Mouse (Mus musculus): ENCODE measurements around the gene Bcr. TPM values are rescaled to one million over a fixed set of nuclear protein-coding genes. Genes with fewer than 3 reads are reported as not detected.

The Bcr gene
- polyA plus RNA-seq, 1 experiment from 2014 or later, result 14.3 TPM

GRCm38 (mm10) chr10:75224154-75224553 lies 163.8 kb downstream of the Bcr start:
- 52% methylated on average over 3 of the region's 3 CpGs for WGBS
- no peaks in the 10 kb centered on the region for H3K9me3 ChIP-seq
- H3K4me2 ChIP-seq, result no peak overlapping the region
- H3K9ac ChIP-seq, result no peak overlapping the region
- H3K36me3 ChIP-seq, result peaks cover 9% of the 10 kb centered on the region
- no peak for ATAC-seq (ENCODE audit: extremely low read depth, insufficient number of reproducible peaks, low FRiP score, low TSS enrichment)
- H3K4me3 ChIP-seq, result no peak overlapping the region
- H3K27me3 ChIP-seq (replicated peaks), result no peaks in the 10 kb centered on the region
- H3K27ac ChIP-seq (replicated peaks), result peak overlapping the region; percentile 63
- peaks cover 47% of the 10 kb centered on the region for H3K4me1 ChIP-seq

- H3K36me3 ChIP-seq, result peaks cover 13% of the 10 kb centered on the region
- no peak overlapping the region for H3K9ac ChIP-seq
- no peak overlapping the region for H3K27ac ChIP-seq (replicated peaks)
- H3K4me2 ChIP-seq, result no peak overlapping the region
- no peak for ATAC-seq (ENCODE audit: extremely low read depth, insufficient number of reproducible peaks, low FRiP score, low TSS enrichment)
- H3K4me1 ChIP-seq, result peaks cover 44% of the 10 kb centered on the region
- H3K27me3 ChIP-seq (replicated peaks), result no peaks in the 10 kb centered on the region
- no peaks in the 10 kb centered on the region for H3K9me3 ChIP-seq
- H3K4me3 ChIP-seq, result no peak overlapping the region
- WGBS, result no CpG with 5 or more reads among the region's 2 CpGs
These were observed 164.2 kb downstream of the Bcr start for GRCm38 (mm10) chr10:75224630-75225029.

- Histone ChIP-seq H3K4me1 (peaks cover 35% of the 10 kb centered on the region), H3K27me3 (replicated peaks) (no peaks in the 10 kb centered on the region), H3K9ac (no peak overlapping the region), H3K36me3 (peaks cover 30% of the 10 kb centered on the region), H3K27ac (replicated peaks) (no peak overlapping the region), H3K9me3 (no peaks in the 10 kb centered on the region), H3K4me2 (no peak overlapping the region), H3K4me3 (no peak overlapping the region)
- ATAC-seq (ENCODE audit: extremely low read depth, insufficient number of reproducible peaks, low FRiP score, low TSS enrichment), result no peak
- 77% methylated on average over 3 of the region's 3 CpGs for WGBS
These were observed 167.0 kb downstream of the Bcr start for GRCm38 (mm10) chr10:75227381-75227780.

GRCm38 (mm10) chr10:75230572-75230971 lies 170.2 kb downstream of the Bcr start:
- H3K27ac ChIP-seq (replicated peaks), result no peak overlapping the region
- no peak overlapping the region for H3K9ac ChIP-seq
- no peak overlapping the region for H3K4me3 ChIP-seq
- H3K4me2 ChIP-seq, result no peak overlapping the region
- no peak for ATAC-seq (ENCODE audit: extremely low read depth, insufficient number of reproducible peaks, low FRiP score, low TSS enrichment)
- H3K36me3 ChIP-seq, result peaks cover 44% of the 10 kb centered on the region
- no peaks in the 10 kb centered on the region for H3K27me3 ChIP-seq (replicated peaks)
- H3K4me1 ChIP-seq, result peaks cover 15% of the 10 kb centered on the region; the same call in 1 of the 2 replicates
- 70% methylated on average over 4 of the region's 4 CpGs for WGBS
- H3K9me3 ChIP-seq, result no peaks in the 10 kb centered on the region

DNA sequence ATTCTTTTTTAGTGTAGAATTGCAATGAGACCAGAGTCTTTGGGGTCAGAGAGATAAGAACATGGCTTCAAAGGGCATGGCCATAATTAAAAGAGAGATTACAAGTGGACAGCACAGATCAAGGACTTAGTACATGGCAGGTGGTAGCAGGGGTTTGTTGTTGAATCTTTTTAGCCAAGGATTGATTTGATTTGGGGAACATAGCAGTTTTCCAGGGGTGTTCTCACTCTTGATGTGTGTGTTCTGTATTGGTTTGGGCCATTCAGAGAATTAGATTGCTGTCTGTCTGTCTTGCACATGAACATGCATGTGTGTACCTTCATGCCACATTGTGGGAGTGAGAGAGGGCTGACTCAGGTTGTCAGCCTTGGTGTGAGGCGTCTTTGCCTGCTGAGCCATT lies 171.5 kb downstream of the Bcr start:
- H3K9me3 ChIP-seq, result no peaks in the 10 kb centered on the region
- peaks cover 13% of the 10 kb centered on the region; the same call in 1 of the 2 replicates for H3K4me1 ChIP-seq
- no peak for ATAC-seq (ENCODE audit: extremely low read depth, insufficient number of reproducible peaks, low FRiP score, low TSS enrichment)
- peaks cover 52% of the 10 kb centered on the region for H3K36me3 ChIP-seq
- whole genome bisulfite sequencing, result 78% methylated on average over 1 of the region's 1 CpGs
- H3K4me3 ChIP-seq, result no peak overlapping the region
- H3K9ac ChIP-seq, result no peak overlapping the region
- no peak overlapping the region for H3K4me2 ChIP-seq
- no peaks in the 10 kb centered on the region for H3K27me3 ChIP-seq (replicated peaks)
- no peak overlapping the region for H3K27ac ChIP-seq (replicated peaks)

DNA sequence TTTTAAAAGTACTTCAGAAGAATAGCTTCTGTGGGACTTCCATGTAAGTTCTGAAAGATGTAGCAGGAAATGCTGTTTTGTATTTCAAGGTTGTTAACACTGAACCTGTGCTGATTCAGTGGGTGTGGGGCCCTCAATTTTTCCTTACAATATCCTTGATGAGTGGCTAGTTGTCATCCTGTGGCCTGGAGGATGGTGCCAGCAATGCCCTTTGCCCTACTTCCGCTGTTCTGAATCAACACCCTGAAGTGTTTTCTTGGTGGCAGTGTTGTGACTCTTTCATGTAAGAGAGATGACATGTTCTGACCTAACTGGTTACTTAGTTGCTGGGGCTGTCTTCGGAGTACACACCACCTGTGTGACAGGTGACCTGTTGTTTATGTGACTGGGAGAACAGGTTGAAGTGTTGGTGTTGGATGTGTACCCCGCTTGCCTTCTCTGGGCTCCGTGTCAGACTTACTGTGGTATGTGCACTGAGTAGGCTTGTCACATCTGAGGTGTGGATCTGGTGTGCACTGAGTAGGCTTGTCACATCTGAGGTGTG lies 172.3 kb downstream of the Bcr start:
- no peak overlapping the region for H3K4me2 ChIP-seq
- H3K27me3 ChIP-seq (replicated peaks), result no peaks in the 10 kb centered on the region
- WGBS, result 87% methylated on average over 4 of the region's 4 CpGs
- ATAC-seq (ENCODE audit: extremely low read depth, insufficient number of reproducible peaks, low FRiP score, low TSS enrichment), result no peak
- H3K9ac ChIP-seq, result no peak overlapping the region
- no peak overlapping the region for H3K27ac ChIP-seq (replicated peaks)
- H3K4me1 ChIP-seq, result peaks cover 13% of the 10 kb centered on the region; the same call in 1 of the 2 replicates
- no peak overlapping the region for H3K4me3 ChIP-seq
- H3K36me3 ChIP-seq, result peaks cover 58% of the 10 kb centered on the region
- H3K9me3 ChIP-seq, result no peaks in the 10 kb centered on the region

- Histone ChIP-seq H3K27ac (replicated peaks) (no peak overlapping the region), H3K4me1 (peaks cover 13% of the 10 kb centered on the region; the same call in 1 of the 2 replicates), H3K4me3 (no peak overlapping the region), H3K27me3 (replicated peaks) (no peaks in the 10 kb centered on the region), H3K9me3 (no peaks in the 10 kb centered on the region), H3K4me2 (no peak overlapping the region), H3K36me3 (peaks cover 61% of the 10 kb centered on the region), H3K9ac (no peak overlapping the region)
- no peak for ATAC-seq (ENCODE audit: extremely low read depth, insufficient number of reproducible peaks, low FRiP score, low TSS enrichment)
- 82% methylated on average over 2 of the region's 2 CpGs for WGBS
These were observed 173.1 kb downstream of the Bcr start for GRCm38 (mm10) chr10:75233489-75233888.

Other genes with a start within 250 kb of the Bcr start
- gene Gnaz, start 93.4 kb upstream of the Bcr start, polyA plus RNA-seq (2015; fragmentation: Nextera tagmentation; extraction: Ambion mirVana), result 1.3 and 1.6 TPM in 2 replicates
- not detected in 2 replicates for gene Rsph14, start 28.0 kb upstream of the Bcr start, polyA plus RNA-seq (2015; fragmentation: Nextera tagmentation; extraction: Ambion mirVana)
- 3.5 and 3.9 TPM in 2 replicates for gene Rab36, start 23.5 kb upstream of the Bcr start, polyA plus RNA-seq (2015; fragmentation: Nextera tagmentation; extraction: Ambion mirVana)
- 19.6 and 19.9 TPM in 2 replicates for gene Specc1l, start 151.5 kb downstream of the Bcr start, polyA plus RNA-seq (2015; fragmentation: Nextera tagmentation; extraction: Ambion mirVana)

Measured in heart, embryonic 13.5 days (tissue).